Mouse (Mus musculus) limb, embryonic 11.5 days (tissue): ENCODE measurements around the gene Slc25a15. TPM values are rescaled to one million over a fixed set of nuclear protein-coding genes. Genes with fewer than 3 reads are reported as not detected.
A peak's percentile ranks its signal among the peaks of the same experiment; 100 is the strongest.

Experiments used
- ATAC-seq: fragments of 200-750 bp; cut with Nextera tagmentation; 2 replicates; pipeline ENCODE4 v1.8.0; 2017; ENCODE audit warnings: low read depth; ENCODE audit not compliant: insufficient number of reproducible peaks, low FRiP score, low TSS enrichment
- DNase-seq: peaks from one replicate; pipeline ENCODE4 v3.0.0-alpha.2; 2015; ENCODE audit warnings: low spot score
- H3K27ac ChIP-seq: fragments of 300-500 bp; sonication (generic); replicated peaks from 2 replicates; pipeline ENCODE4 v1.5.1; 2014; ENCODE audit warnings: low read depth, mild to moderate bottlenecking, low read length
- H3K27me3 ChIP-seq: fragments of 300-500 bp; sonication (generic); 2 replicates; pipeline ENCODE4 v1.6.1; 2014; ENCODE audit warnings: mild to moderate bottlenecking, low read length, mixed read lengths; ENCODE audit not compliant: control insufficient read depth, insufficient read depth
- H3K36me3 ChIP-seq: fragments of 300-500 bp; sonication (generic); 2 replicates; pipeline ENCODE4 v1.6.1; 2014; ENCODE audit warnings: mild to moderate bottlenecking, low read length, moderate library complexity, mixed read lengths; ENCODE audit not compliant: control insufficient read depth, insufficient read depth
- H3K4me1 ChIP-seq: fragments of 300-500 bp; sonication (generic); 2 replicates; pipeline ENCODE4 v1.6.1; 2014; ENCODE audit warnings: low read length, mixed read lengths; ENCODE audit not compliant: control insufficient read depth, insufficient read depth
- H3K4me2 ChIP-seq: fragments of 300-500 bp; sonication (generic); 2 replicates; pipeline ENCODE4 v1.6.1; 2014; ENCODE audit warnings: low read depth, mild to moderate bottlenecking, moderate library complexity; ENCODE audit not compliant: severe bottlenecking
- H3K4me3 ChIP-seq: fragments of 300-500 bp; sonication (generic); 2 replicates; pipeline ENCODE4 v1.5.1; 2014; ENCODE audit warnings: low read depth, low read length
- H3K9ac ChIP-seq: fragments of 300-500 bp; sonication (generic); 2 replicates; pipeline ENCODE4 v1.6.1; 2014; ENCODE audit warnings: mild to moderate bottlenecking, low read length
- H3K9me3 ChIP-seq: fragments of 300-500 bp; sonication (generic); 2 replicates; pipeline ENCODE4 v1.6.1; 2016; ENCODE audit warnings: low read length; ENCODE audit not compliant: control insufficient read depth
- WGBS: fragments of 180-500 bp; shearing (Covaris S2); extraction: QIAGEN DNeasy Blood & Tissue Kit; methylation state at CpG from one replicate; pipeline ENCODE4 v1.1.7; 2014; 5-methylcytosine and 5-hydroxymethylcytosine counted together
- polyA plus RNA-seq: library from polyadenylated mRNA; unstranded; fragments of >200 nt; fragmentation: Nextera tagmentation; extraction: Ambion mirVana; gene quantifications from 2 replicates; pipeline ENCODE4 v1.2.1, GENCODE M21; 2014

Gene Slc25a15
- polyA plus RNA-seq, result 14.6 and 16.7 TPM in 2 replicates

GRCm38 (mm10) chr8:22398142-22398951, at the start of gene Slc25a15:
Gene Slc25a15 (minus strand): TSS chr8:22398597.
- H3K27me3 ChIP-seq, result no peaks in the 10 kb centered on the region
- no peak within 1 kb of the TSS for H3K27ac ChIP-seq
- peak; percentile 94 for DNase-seq
- H3K9me3 ChIP-seq, result no peaks in the 10 kb centered on the region
- ATAC-seq, result peak; percentile 90
- H3K4me3 ChIP-seq, result peak within 1 kb of the TSS; percentile 74
- no peaks in the 10 kb centered on the region for H3K36me3 ChIP-seq
- no peaks in the 10 kb centered on the region for H3K4me1 ChIP-seq
- peak within 1 kb of the TSS; percentile 91 for H3K4me2 ChIP-seq
- under 1% methylated on average over 56 of the region's 77 CpGs for WGBS
- H3K9ac ChIP-seq, result peak within 1 kb of the TSS; percentile 80

GRCm38 (mm10) chr8:22411971-22412370, 13.6 kb upstream of the Slc25a15 start:
- Histone ChIP-seq H3K27me3 (no peaks in the 10 kb centered on the region), H3K4me2 (peak overlapping the region; percentile 66), H3K27ac (no peak overlapping the region), H3K4me1 (peaks cover 4% of the 10 kb centered on the region; the same call in 1 of the 2 replicates), H3K9me3 (no peaks in the 10 kb centered on the region), H3K36me3 (peaks cover 4% of the 10 kb centered on the region; the same call in 1 of the 2 replicates), H3K9ac (peak overlapping the region; percentile 83), H3K4me3 (peak overlapping the region; percentile 73)
- DNase-seq, result no peak
- no peak for ATAC-seq
- WGBS, result 23% methylated on average over 8 of the region's 8 CpGs

- peak; percentile 90 for DNase-seq
- under 1% methylated on average over 25 of the region's 25 CpGs for WGBS
Observed at GRCm38 (mm10) chr8:22411282-22411702, 12.9 kb upstream of the Slc25a15 start, which contains the start of gene Mrps31. Gene Mrps31 (plus strand): TSS chr8:22411361.

GRCm38 (mm10) chr8:22410688-22411281, 12.4 kb upstream of the Slc25a15 start:
- Histone ChIP-seq H3K27me3 (no peaks in the 10 kb centered on the region), H3K4me2 (peak overlapping the region; percentile 66), H3K9ac (peak overlapping the region; percentile 83), H3K4me3 (peak overlapping the region; percentile 73), H3K36me3 (0 out of 2 replicates have a peak, but pooled peaks cover 1% of the 10 kb centered on the region), H3K27ac (no peak overlapping the region), H3K9me3 (no peaks in the 10 kb centered on the region), H3K4me1 (peaks cover 4% of the 10 kb centered on the region; the same call in 1 of the 2 replicates)
- WGBS, result 17% methylated on average over 16 of the region's 16 CpGs
- DNase-seq (no peak), ATAC-seq (no peak; the same call in 1 of the 2 replicates)

More at GRCm38 (mm10) chr8:22411282-22411702, 12.9 kb upstream of the Slc25a15 start, which contains the start of gene Mrps31:
- peak within 1 kb of the TSS; percentile 83 for H3K9ac ChIP-seq
- no peaks in the 10 kb centered on the region for H3K27me3 ChIP-seq
- H3K36me3 ChIP-seq, result peaks cover 4% of the 10 kb centered on the region; the same call in 1 of the 2 replicates
- peak within 1 kb of the TSS; percentile 66 for H3K4me2 ChIP-seq
- peaks cover 4% of the 10 kb centered on the region; the same call in 1 of the 2 replicates for H3K4me1 ChIP-seq
- no peaks in the 10 kb centered on the region for H3K9me3 ChIP-seq
- peak within 1 kb of the TSS; percentile 73 for H3K4me3 ChIP-seq
- no peak within 1 kb of the TSS for H3K27ac ChIP-seq
- peak; percentile 80 for ATAC-seq

DNA sequence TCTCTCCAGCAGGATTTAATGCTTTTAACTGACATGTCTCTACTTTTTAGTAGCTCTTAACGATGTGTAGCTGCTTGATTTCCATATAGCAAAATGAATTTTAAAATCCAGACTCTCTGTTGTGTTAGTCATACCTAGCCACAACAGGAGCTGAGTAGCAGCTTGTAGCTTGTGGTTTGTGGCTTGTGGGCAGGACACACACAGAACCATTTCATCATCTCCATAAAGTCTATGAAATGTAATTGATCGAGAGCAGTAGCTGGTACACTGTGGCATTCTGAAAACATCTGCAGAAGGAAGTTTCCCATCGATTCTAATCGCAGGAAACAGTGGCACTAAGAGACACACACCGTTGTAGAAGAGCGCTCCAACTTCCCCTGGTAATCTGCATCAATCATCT, 7.3 kb upstream of the Slc25a15 start:
- DNase-seq (no peak), ATAC-seq (no peak)
- H3K4me1 ChIP-seq, result no peaks in the 10 kb centered on the region
- no peak overlapping the region for H3K4me2 ChIP-seq
- H3K9me3 ChIP-seq, result no peaks in the 10 kb centered on the region
- H3K4me3 ChIP-seq, result no peak overlapping the region
- H3K27ac ChIP-seq, result no peak overlapping the region
- WGBS, result 80% methylated on average over 6 of the region's 6 CpGs
- H3K27me3 ChIP-seq, result no peaks in the 10 kb centered on the region
- no peaks in the 10 kb centered on the region for H3K36me3 ChIP-seq
- no peak overlapping the region for H3K9ac ChIP-seq

GRCm38 (mm10) chr8:22403235-22403634, 4.8 kb upstream of the Slc25a15 start:
- Histone ChIP-seq H3K9ac (no peak overlapping the region), H3K27ac (no peak overlapping the region), H3K36me3 (no peaks in the 10 kb centered on the region), H3K27me3 (no peaks in the 10 kb centered on the region), H3K4me1 (no peaks in the 10 kb centered on the region), H3K4me2 (no peak overlapping the region), H3K9me3 (no peaks in the 10 kb centered on the region), H3K4me3 (no peak overlapping the region)
- WGBS, result 90% methylated on average over 2 of the region's 2 CpGs
- no peak for DNase-seq
- ATAC-seq, result no peak

DNA sequence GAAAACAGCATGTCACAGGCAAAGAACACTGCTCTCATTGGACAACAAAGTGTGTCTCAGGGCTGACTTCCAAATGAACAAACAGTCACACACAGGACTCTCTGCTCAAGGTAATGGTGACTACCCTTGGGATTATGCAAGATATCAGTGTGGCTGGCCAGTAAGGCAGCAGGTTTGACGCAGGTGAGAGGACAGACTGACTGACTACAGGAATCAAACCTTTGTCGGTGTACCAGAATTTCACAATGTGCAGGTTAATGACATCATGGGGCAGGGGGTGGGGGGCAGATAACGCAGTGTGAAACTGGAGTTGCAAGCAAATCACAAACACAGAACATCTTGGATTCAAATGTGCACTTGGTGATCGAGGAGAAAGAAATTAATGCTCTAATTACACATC, 2.2 kb upstream of the Slc25a15 start:
- WGBS, result 86% methylated on average over 4 of the region's 4 CpGs
- Histone ChIP-seq H3K27me3 (no peaks in the 10 kb centered on the region), H3K9me3 (no peaks in the 10 kb centered on the region), H3K4me1 (no peaks in the 10 kb centered on the region), H3K4me2 (no peak overlapping the region), H3K27ac (no peak overlapping the region), H3K4me3 (no peak overlapping the region), H3K36me3 (no peaks in the 10 kb centered on the region), H3K9ac (no peak overlapping the region)
- no peak for DNase-seq
- no peak for ATAC-seq

DNA sequence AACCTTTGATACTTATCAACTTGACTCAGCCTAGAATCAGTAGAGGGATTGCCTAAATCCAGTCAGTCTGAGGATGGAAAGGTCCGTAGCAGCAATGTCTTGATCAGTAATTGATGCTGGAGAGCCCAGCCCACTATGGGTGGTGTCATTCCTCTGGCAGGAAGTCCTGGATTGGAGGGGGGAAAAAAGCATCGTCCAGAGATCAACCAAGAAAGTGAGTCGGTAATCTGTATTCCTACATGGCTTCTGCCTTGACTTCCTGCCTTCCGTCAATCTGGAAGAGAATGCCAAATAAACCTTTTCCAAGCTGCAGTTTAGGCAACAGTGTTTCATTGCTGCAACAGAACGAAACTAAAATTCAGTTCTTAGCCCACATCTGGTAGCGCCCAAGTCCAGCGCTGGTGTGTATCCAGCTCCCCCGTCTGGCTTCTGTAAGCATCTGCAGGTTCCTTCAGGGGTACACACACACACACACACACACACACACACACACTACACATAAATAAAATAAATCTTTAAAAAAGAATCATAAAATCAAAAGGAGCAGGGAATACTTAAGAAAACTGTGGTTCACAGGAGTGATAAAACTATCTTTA, 986 bp upstream of the Slc25a15 start:
- no peaks in the 10 kb centered on the region for H3K27me3 ChIP-seq
- DNase-seq (no peak), ATAC-seq (no peak)
- 87% methylated on average over 8 of the region's 8 CpGs for WGBS
- H3K4me2 ChIP-seq, result peak overlapping the region; percentile 91
- no peaks in the 10 kb centered on the region for H3K9me3 ChIP-seq
- no peaks in the 10 kb centered on the region for H3K4me1 ChIP-seq
- H3K27ac ChIP-seq, result no peak overlapping the region
- no peak overlapping the region for H3K9ac ChIP-seq
- H3K36me3 ChIP-seq, result no peaks in the 10 kb centered on the region
- peak overlapping the region; percentile 74 for H3K4me3 ChIP-seq
